ENCODE assay signal across 8 mouse cellular contexts in the genomic region with DNA sequence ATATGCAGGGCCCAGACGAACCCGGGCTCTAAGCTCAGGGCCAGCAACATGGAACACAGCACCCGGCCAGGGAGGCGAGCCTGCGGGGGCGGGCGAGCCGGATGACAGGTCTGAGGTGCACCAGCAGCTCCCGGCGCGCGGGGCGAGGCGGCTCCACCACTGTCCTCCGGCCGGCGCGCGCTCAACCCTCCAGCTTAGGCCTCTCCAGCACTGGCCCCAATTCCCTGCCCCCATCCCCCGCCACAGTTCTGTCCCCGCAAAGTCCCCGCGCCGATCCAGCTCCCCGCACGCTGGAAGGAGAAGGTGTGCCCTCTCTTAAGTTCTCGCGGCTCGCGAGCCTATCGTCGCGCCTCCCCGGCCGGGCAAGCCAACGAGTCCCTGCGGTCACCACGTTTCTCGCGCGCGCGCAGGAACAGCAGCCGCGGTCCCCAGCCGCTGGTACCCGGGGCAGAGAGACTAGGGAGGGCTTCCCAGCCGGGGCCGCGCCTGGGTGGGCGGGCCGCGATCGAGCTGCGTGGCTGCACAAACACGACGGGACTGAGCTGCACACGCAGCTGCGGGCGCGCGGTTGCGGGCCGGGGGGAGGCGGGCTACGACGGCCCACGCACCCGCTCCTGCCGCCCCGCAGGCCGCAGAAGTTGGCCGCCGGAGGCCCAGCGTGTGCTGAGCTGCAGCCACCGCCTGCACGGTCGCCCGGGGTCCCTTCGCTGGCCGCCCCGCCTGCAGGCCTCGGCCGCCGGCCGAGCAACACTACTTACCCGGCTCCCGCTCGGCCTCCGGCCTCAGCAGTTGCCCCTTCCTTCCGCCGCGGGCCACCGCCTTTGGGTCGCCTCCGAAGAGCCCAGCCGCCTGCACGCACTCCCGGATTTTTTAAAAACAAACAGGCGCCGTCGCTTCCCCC. TPM values are rescaled to one million over a fixed set of nuclear protein-coding genes. Genes with fewer than 3 reads are reported as not detected.
DNase-seq lines count a peak whose midpoint lies in the region; ATAC-seq lines count a peak whose summit lies in the region.

No protein-coding gene starts in this region.

- H3K4me2 ChIP-seq in forebrain, embryonic 14.5 days (ENCODE audit: low read length): peak overlapping the region; percentile 95
- H3K4me2 ChIP-seq in hindbrain, embryonic 12.5 days (replicated peaks): peak overlapping the region; percentile 91

- ATAC-seq in forebrain, embryonic 14.5 days: peak; percentile 50
- peak; percentile 44 for ATAC-seq in hindbrain, embryonic 12.5 days (ENCODE audit: low FRiP score)

- H3K4me3 ChIP-seq in forebrain, embryonic 14.5 days (ENCODE audit: low read depth, low read length): peak overlapping the region; percentile 79
- H3K4me3 ChIP-seq in hindbrain, embryonic 12.5 days: peak overlapping the region; percentile 82
- H3K4me3 ChIP-seq in limb, embryonic 10.5 days: peak overlapping the region; percentile 82

- H3K36me3 ChIP-seq in forebrain, embryonic 14.5 days (ENCODE audit: control insufficient read depth, insufficient read depth, low read length): no peaks in the 10 kb centered on the region
- no peaks in the 10 kb centered on the region for H3K36me3 ChIP-seq in hindbrain, embryonic 12.5 days
- no peaks in the 10 kb centered on the region for H3K36me3 ChIP-seq in limb, embryonic 10.5 days

- DNase-seq in layer of hippocampus, adult 11-12 months (ENCODE audit: low spot score): peak; percentile 63
- no peak for DNase-seq in layer of hippocampus, adult 9-10 months (ENCODE audit: low spot score)
- peak; percentile 71 for DNase-seq in cerebellum, adult 11-12 months
- DNase-seq in forebrain, embryonic 14.5 days (ENCODE audit: low spot score): peak; percentile 72
- DNase-seq in limb, embryonic 10.5 days (ENCODE audit: low spot score): peak; percentile 83
- DNase-seq in mesoderm, embryonic 11.5 days (ENCODE audit: low read depth, low spot score): peak; percentile 67
- peak; percentile 77 to 85 for DNase-seq in spleen, postnatal 10 days (ENCODE audit: low spot score in 2 of 2)

- peaks cover 36% of the 10 kb centered on the region for H3K4me1 ChIP-seq in forebrain, embryonic 14.5 days (ENCODE audit: control insufficient read depth, insufficient read depth, low read length)
- H3K4me1 ChIP-seq in hindbrain, embryonic 12.5 days: peaks cover 74% of the 10 kb centered on the region
- peaks cover 90% of the 10 kb centered on the region for H3K4me1 ChIP-seq in limb, embryonic 10.5 days

- under 1% methylated on average over 79 of the region's 102 CpGs for WGBS in forebrain, embryonic 14.5 days
- under 1% methylated on average over 88 of the region's 102 CpGs for WGBS in hindbrain, embryonic 12.5 days
- under 1% methylated on average over 96 of the region's 102 CpGs for WGBS in limb, embryonic 10.5 days

- H3K9ac ChIP-seq in forebrain, embryonic 14.5 days (ENCODE audit: low read length): peak overlapping the region; percentile 92
- peak overlapping the region; percentile 91 for H3K9ac ChIP-seq in hindbrain, embryonic 12.5 days

- H3K27ac ChIP-seq in forebrain, embryonic 14.5 days (ENCODE audit: low read depth, low read length): peak overlapping the region; percentile 95
- H3K27ac ChIP-seq in hindbrain, embryonic 12.5 days: peak overlapping the region; percentile 96
- H3K27ac ChIP-seq in limb, embryonic 10.5 days: peak overlapping the region; percentile 94

- no peaks in the 10 kb centered on the region for H3K27me3 ChIP-seq in forebrain, embryonic 14.5 days (replicated peaks; ENCODE audit: control insufficient read depth, insufficient read depth, low read length)
- H3K27me3 ChIP-seq in hindbrain, embryonic 12.5 days: no peaks in the 10 kb centered on the region
- no peaks in the 10 kb centered on the region for H3K27me3 ChIP-seq in limb, embryonic 10.5 days (ENCODE audit: low read depth, poor library complexity, severe bottlenecking)

- no peaks in the 10 kb centered on the region for H3K9me3 ChIP-seq in forebrain, embryonic 14.5 days (replicated peaks; ENCODE audit: control insufficient read depth, low read length)
- H3K9me3 ChIP-seq in hindbrain, embryonic 12.5 days (replicated peaks): no peaks in the 10 kb centered on the region
- H3K9me3 ChIP-seq in limb, embryonic 10.5 days (replicated peaks): no peaks in the 10 kb centered on the region

RNA-seq across cellular contexts. Expression of gene Elmsan1, which starts 25.7 kb away (rescaled TPM):
- 3.2 and 3.4 TPM in 2 replicates for polyA plus RNA-seq in forebrain, embryonic 14.5 days (2014; fragmentation: Nextera tagmentation; extraction: Ambion mirVana)
- polyA plus RNA-seq in hindbrain, embryonic 12.5 days (2016; fragmentation: Nextera tagmentation; extraction: Ambion mirVana): 7.2 and 8.0 TPM in 2 replicates
- polyA plus RNA-seq in limb, embryonic 10.5 days (2016; fragmentation: Nextera tagmentation; extraction: Ambion mirVana): 9.2 and 10.7 TPM in 2 replicates

RNA-seq across cellular contexts. Expression of gene Pnma1, which starts 44.7 kb away (rescaled TPM):
- 4.1 and 6.0 TPM in 2 replicates for polyA plus RNA-seq in forebrain, embryonic 14.5 days (2014; fragmentation: Nextera tagmentation; extraction: Ambion mirVana)
- polyA plus RNA-seq in hindbrain, embryonic 12.5 days (2016; fragmentation: Nextera tagmentation; extraction: Ambion mirVana): 3.8 and 4.2 TPM in 2 replicates
- polyA plus RNA-seq in limb, embryonic 10.5 days (2016; fragmentation: Nextera tagmentation; extraction: Ambion mirVana): 1.2 TPM in 2 replicates
